Mouse (Mus musculus) megakaryocyte-erythroid progenitor cell, adult 5 weeks (primary cell): ENCODE results near the gene Wdr25. TPM values are rescaled to one million over a fixed set of nuclear protein-coding genes. Genes with fewer than 3 reads are reported as not detected.

Source experiments
- polyA plus RNA-seq: library from polyadenylated mRNA; stranded (reverse); fragments of >175 nt; gene quantifications from 2 replicates; pipeline ENCODE4 v1.2.3, GENCODE M21; 2012

Wdr25 gene
- 3.9 and 6.1 TPM in 2 replicates for polyA plus RNA-seq

GRCm38 (mm10) chr12:108892989-108893714, at the start of gene Wdr25:
Gene Wdr25, plus strand, starts transcription at chr12:108893631.

GRCm38 (mm10) chr12:108893715-108894431, 442 bp downstream of the Wdr25 start, which contains the start of gene Wars:
Gene Wars, minus strand, starts transcription at chr12:108894174.

GRCm38 (mm10) chr12:109068167-109068653, 174.8 kb downstream of the Wdr25 start, which contains the start of gene Begain:
Gene Begain, minus strand, starts transcription at chr12:109068217.

Other genes with a start within 250 kb of the Wdr25 start
- 0.05 and 0.76 TPM in 2 replicates for gene Degs2, start 191.3 kb upstream of the Wdr25 start, polyA plus RNA-seq
- gene Yy1, start 100.7 kb upstream of the Wdr25 start, polyA plus RNA-seq = 39.2 and 60.7 TPM in 2 replicates
- 2.7 and 2.8 TPM in 2 replicates for gene Slc25a29, start 57.7 kb upstream of the Wdr25 start, polyA plus RNA-seq
- gene Slc25a47, start 57.6 kb upstream of the Wdr25 start, polyA plus RNA-seq = 2.6 and 2.8 TPM in 2 replicates
- 27.7 and 31.9 TPM in 2 replicates for gene Wars, start 543 bp downstream of the Wdr25 start, polyA plus RNA-seq
- 2.2 and 5.1 TPM in 2 replicates for gene Begain, start 174.6 kb downstream of the Wdr25 start, polyA plus RNA-seq